Mouse (Mus musculus) midbrain, postnatal 0 days (tissue): Measurements from ENCODE around the gene Cyp2d40. TPM values are rescaled to one million over a fixed set of nuclear protein-coding genes. Genes with fewer than 3 reads are reported as not detected.

Experiments used
- ATAC-seq: fragments of 200-750 bp; cut with Nextera tagmentation; 2 replicates; pipeline ENCODE4 v1.8.0; 2017; ENCODE audit warnings: moderate number of reproducible peaks, mild to moderate bottlenecking, moderate TSS enrichment, moderate library complexity; ENCODE audit not compliant: low FRiP score
- DNase-seq: peaks from one replicate; pipeline ENCODE4 v3.0.0-alpha.2; 2015; ENCODE audit warnings: low spot score
- H3K27ac ChIP-seq: fragments of 300-500 bp; sonication (generic); 2 replicates; pipeline ENCODE4 v1.5.1; 2014; ENCODE audit warnings: low read depth, mild to moderate bottlenecking, low read length, mixed read lengths
- H3K27me3 ChIP-seq: fragments of 300-500 bp; sonication (generic); 2 replicates; pipeline ENCODE4 v1.6.1; 2014; ENCODE audit warnings: low read length, control low read depth, mixed read lengths; ENCODE audit not compliant: insufficient read depth
- H3K36me3 ChIP-seq: fragments of 300-500 bp; sonication (generic); 2 replicates; pipeline ENCODE4 v1.6.1; 2014; ENCODE audit warnings: low read length, control low read depth, mixed read lengths; ENCODE audit not compliant: insufficient read depth
- H3K4me1 ChIP-seq: fragments of 300-500 bp; sonication (generic); 2 replicates; pipeline ENCODE4 v1.6.1; 2014; ENCODE audit warnings: mild to moderate bottlenecking, control low read depth, antibody characterized with exemption, low read length, mixed read lengths; ENCODE audit not compliant: insufficient read depth
- H3K4me2 ChIP-seq: fragments of 300-500 bp; sonication (generic); 2 replicates; pipeline ENCODE4 v1.6.1; 2014; ENCODE audit warnings: low read depth, mild to moderate bottlenecking, low read length, mixed read lengths; ENCODE audit not compliant: poor library complexity, severe bottlenecking
- H3K4me3 ChIP-seq: fragments of 300-500 bp; sonication (generic); 2 replicates; pipeline ENCODE4 v1.5.1; 2014; ENCODE audit warnings: low read depth, mild to moderate bottlenecking, low read length, moderate library complexity
- H3K9ac ChIP-seq: fragments of 300-500 bp; sonication (generic); replicated peaks from 2 replicates; pipeline ENCODE4 v1.6.1; 2014; ENCODE audit warnings: mild to moderate bottlenecking, low read length, moderate library complexity, mixed read lengths; ENCODE audit not compliant: poor library complexity, severe bottlenecking
- H3K9me3 ChIP-seq: fragments of 300-500 bp; sonication (generic); 2 replicates; pipeline ENCODE4 v1.6.1; 2016; ENCODE audit warnings: low read length, control low read depth
- CTCF ChIP-seq: IDR thresholded peaks from 2 replicates; pipeline ENCODE4 v1.5.1; 2016; ENCODE audit warnings: antibody characterized with exemption, mild to moderate bottlenecking
- WGBS: fragments of 180-500 bp; shearing (Covaris S2); extraction: QIAGEN DNeasy Blood & Tissue Kit; methylation state at CpG from one replicate; pipeline ENCODE4 v1.1.7; 2014; 5-methylcytosine and 5-hydroxymethylcytosine counted together
- polyA plus RNA-seq: library from polyadenylated mRNA; unstranded; fragments of >200 nt; fragmentation: Nextera tagmentation; extraction: Ambion mirVana; gene quantifications from 2 replicates; pipeline ENCODE4 v1.2.1, GENCODE M21; 2015
- total RNA-seq: library from RNA; depleted of rRNA; stranded (reverse); fragments of >200 nt; gene quantifications from 2 replicates; pipeline ENCODE4 v1.2.3, GENCODE M21; 2014; rRNA removed

Gene Cyp2d40
- not detected in 2 replicates for total RNA-seq
- not detected in 2 replicates for polyA plus RNA-seq

- no peak for ATAC-seq
- H3K27ac ChIP-seq, result no peak within 1 kb of the TSS
- H3K36me3 ChIP-seq, result no peaks in the 10 kb centered on the region
- H3K9me3 ChIP-seq, result no peaks in the 10 kb centered on the region
- no peak within 1 kb of the TSS for H3K9ac ChIP-seq
- WGBS, result 93% methylated on average over 9 of the region's 9 CpGs
- no peak within 1 kb of the TSS for H3K4me2 ChIP-seq
- no peak for DNase-seq
- TF ChIP-seq CTCF, result no peak
- H3K27me3 ChIP-seq, result no peaks in the 10 kb centered on the region
- no peaks in the 10 kb centered on the region for H3K4me1 ChIP-seq
- no peak within 1 kb of the TSS for H3K4me3 ChIP-seq
These were observed at the start of gene Cyp2d40 for GRCm38 (mm10) chr15:82763631-82764420. TSS of gene Cyp2d40 (minus strand) at chr15:82764183.

- no peak for TF ChIP-seq CTCF
- Histone ChIP-seq H3K36me3 (peaks cover 19% of the 10 kb centered on the region), H3K9me3 (no peaks in the 10 kb centered on the region), H3K27me3 (no peaks in the 10 kb centered on the region), H3K4me1 (no peaks in the 10 kb centered on the region), H3K27ac (no peak overlapping the region), H3K4me3 (no peak overlapping the region), H3K9ac (no peak overlapping the region), H3K4me2 (no peak overlapping the region)
- WGBS, result 72% methylated on average over 1 of the region's 1 CpGs
- DNase-seq, result no peak
- ATAC-seq, result no peak
These were observed 46.6 kb upstream of the Cyp2d40 start for GRCm38 (mm10) chr15:82810556-82810955.

- no peak for DNase-seq
- Histone ChIP-seq H3K27ac (no peak overlapping the region), H3K27me3 (no peaks in the 10 kb centered on the region), H3K4me3 (no peak overlapping the region), H3K36me3 (peaks cover 19% of the 10 kb centered on the region), H3K9ac (no peak overlapping the region), H3K4me1 (no peaks in the 10 kb centered on the region), H3K4me2 (no peak overlapping the region), H3K9me3 (no peaks in the 10 kb centered on the region)
- WGBS, result 54% methylated on average over 6 of the region's 6 CpGs
- TF ChIP-seq CTCF, result no peak
- no peak for ATAC-seq
These were observed 45.5 kb upstream of the Cyp2d40 start for GRCm38 (mm10) chr15:82809511-82809910.

GRCm38 (mm10) chr15:82806969-82807763 is 43.2 kb upstream of the Cyp2d40 start:
- TF ChIP-seq CTCF, result no peak
- no peaks in the 10 kb centered on the region for H3K4me1 ChIP-seq
- H3K27me3 ChIP-seq, result no peaks in the 10 kb centered on the region
- H3K27ac ChIP-seq, result no peak overlapping the region
- peaks cover 19% of the 10 kb centered on the region; the same call in 1 of the 2 replicates for H3K36me3 ChIP-seq
- no peak for ATAC-seq
- H3K4me2 ChIP-seq, result no peak overlapping the region
- WGBS, result 83% methylated on average over 5 of the region's 5 CpGs
- no peaks in the 10 kb centered on the region for H3K9me3 ChIP-seq
- DNase-seq, result no peak
- no peak overlapping the region for H3K9ac ChIP-seq
- H3K4me3 ChIP-seq, result no peak overlapping the region

- Histone ChIP-seq H3K9me3 (no peaks in the 10 kb centered on the region), H3K27me3 (no peaks in the 10 kb centered on the region), H3K9ac (no peak overlapping the region), H3K4me2 (no peak overlapping the region), H3K36me3 (peaks cover 5% of the 10 kb centered on the region; the same call in 1 of the 2 replicates), H3K4me3 (no peak overlapping the region), H3K4me1 (no peaks in the 10 kb centered on the region), H3K27ac (no peak overlapping the region)
- peak; percentile 96 for TF ChIP-seq CTCF
- 70% methylated on average over 5 of the region's 5 CpGs for WGBS
- ATAC-seq (peak; percentile 33; the same call in 1 of the 2 replicates), DNase-seq (peak; percentile 72)
These were observed 41.0 kb upstream of the Cyp2d40 start for GRCm38 (mm10) chr15:82804708-82805639.
